Mouse (Mus musculus): ENCODE data around the gene Snf8. TPM values are rescaled to one million over a fixed set of nuclear protein-coding genes. Genes with fewer than 3 reads are reported as not detected.

Gene Snf8
- total RNA-seq (2015; ENCODE audit: low replicate concordance) (25.7 and 27.9 TPM in 2 replicates), total RNA-seq (2017; ENCODE audit: low replicate concordance) (11.3 and 37.1 TPM in 2 replicates)

DNA sequence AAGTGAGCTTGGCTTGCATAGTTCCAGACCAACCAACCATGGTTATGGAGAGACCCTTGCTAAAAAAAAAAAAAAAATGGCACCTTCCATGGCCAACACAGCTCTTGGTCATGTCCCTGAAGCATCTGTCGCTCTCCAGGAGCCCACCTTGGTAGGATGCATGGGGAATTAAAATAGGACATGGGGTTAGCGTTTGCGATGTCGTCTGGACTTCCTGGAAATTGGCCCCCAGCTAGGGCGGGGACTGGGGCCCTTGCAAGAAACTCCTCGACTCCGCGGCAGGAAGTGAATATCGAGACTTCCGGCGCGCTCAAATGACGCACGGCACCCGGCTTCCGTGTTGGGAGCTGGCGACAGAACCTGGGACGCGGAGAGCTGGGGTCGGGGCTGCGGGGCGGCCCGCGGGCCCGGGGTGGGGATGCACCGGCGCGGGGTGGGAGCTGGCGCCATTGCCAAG, at the start of gene Snf8:
Gene Snf8, plus strand, starts transcription at position 290 of the 457 bp plus-strand sequence.
- ATAC-seq (replicated peaks; ENCODE audit: low FRiP score, poor library complexity, severe bottlenecking) = peak; percentile 94

DNA sequence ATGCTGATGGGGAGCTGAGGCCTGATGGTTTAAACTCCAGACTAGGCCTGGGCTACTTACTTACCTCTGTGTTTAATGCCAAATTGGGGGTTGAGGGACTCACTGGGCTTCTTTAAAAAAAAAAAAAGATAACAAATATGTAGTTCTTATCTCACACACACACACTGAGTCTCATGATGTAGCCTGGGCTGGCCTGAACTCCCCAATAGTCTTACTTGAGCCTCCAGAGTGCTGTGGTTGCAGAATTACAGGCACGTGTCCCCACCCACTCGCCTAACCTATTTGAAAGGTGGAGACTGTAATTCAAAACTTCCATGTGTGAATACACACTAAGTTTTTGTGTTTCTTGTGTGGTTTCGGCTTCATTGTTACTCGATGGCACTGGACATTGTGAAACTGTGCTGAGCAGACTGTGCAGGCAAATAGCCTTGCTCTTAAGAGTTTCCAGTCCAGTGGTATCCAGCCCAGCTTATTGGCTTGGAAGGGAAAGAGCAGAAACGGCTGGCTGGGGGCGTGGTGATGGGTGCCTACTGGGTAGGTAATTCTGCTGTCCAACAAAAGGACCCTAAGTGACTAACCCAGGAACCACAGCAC, 46.7 kb upstream of the Snf8 start:
- no peak for ATAC-seq (replicated peaks; ENCODE audit: low FRiP score, poor library complexity, severe bottlenecking)

DNA sequence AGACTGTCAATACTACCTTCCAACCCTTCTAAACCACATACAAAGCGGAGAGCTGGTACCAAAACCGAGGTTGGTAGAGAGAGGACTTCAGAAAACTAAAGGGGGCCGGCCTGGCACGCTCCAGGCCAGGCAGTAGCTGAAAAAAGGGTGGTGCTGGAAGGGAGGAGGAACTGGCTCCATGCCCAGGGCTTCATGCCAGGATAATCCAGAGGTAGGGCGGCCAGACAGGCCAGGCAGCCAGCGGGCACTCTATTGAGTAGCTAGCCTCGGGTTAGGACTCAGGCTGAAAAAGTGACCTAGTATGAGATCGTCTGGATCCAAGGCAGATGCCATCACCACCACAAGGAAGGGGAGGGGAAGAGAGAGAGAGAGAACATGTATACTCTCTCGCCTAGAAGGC, 46.2 kb upstream of the Snf8 start:
- peak; percentile 78 for ATAC-seq (replicated peaks; ENCODE audit: low FRiP score, poor library complexity, severe bottlenecking)

DNA sequence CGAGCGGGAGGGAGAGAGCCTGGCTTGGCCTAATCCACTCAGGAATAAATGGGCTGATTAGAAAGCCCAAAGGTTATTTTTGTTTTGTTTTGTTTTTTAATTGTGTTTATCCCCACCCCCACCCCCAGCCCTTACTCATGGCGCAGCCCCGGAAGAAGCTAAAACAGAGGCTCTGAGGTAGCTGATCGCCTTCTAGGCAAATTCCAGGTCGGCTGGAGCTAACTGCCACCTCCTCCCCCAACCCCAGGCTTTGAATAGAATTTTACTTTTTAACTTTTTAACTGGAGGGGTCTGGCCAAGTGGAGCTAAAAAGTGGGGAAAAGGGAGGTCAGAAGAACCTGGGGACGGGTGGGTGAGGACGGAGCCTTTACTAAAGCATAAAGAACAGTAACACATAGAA, 44.8 kb upstream of the Snf8 start:
- ATAC-seq (replicated peaks; ENCODE audit: low FRiP score, poor library complexity, severe bottlenecking) = no peak

DNA sequence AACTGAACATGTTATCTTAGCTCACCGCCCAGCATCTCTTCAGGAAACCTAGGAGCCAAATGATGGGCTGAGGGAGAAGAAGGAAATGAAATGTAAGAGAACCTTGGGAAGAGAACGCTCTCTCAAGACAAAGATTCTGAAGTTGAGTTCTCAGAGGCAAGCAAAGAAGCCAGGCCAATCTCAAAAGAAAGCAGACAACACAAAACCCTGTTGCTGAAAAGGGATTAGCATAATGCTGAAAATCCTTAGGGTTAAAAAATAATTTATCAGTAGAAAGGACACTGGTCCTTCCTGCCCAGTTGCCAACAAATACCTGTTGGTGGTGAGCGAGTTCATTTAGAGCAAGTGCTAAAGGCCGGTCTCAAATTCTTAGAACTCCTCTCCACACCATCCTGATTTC, 44.3 kb upstream of the Snf8 start:
- ATAC-seq (replicated peaks; ENCODE audit: low FRiP score, poor library complexity, severe bottlenecking) = no peak

DNA sequence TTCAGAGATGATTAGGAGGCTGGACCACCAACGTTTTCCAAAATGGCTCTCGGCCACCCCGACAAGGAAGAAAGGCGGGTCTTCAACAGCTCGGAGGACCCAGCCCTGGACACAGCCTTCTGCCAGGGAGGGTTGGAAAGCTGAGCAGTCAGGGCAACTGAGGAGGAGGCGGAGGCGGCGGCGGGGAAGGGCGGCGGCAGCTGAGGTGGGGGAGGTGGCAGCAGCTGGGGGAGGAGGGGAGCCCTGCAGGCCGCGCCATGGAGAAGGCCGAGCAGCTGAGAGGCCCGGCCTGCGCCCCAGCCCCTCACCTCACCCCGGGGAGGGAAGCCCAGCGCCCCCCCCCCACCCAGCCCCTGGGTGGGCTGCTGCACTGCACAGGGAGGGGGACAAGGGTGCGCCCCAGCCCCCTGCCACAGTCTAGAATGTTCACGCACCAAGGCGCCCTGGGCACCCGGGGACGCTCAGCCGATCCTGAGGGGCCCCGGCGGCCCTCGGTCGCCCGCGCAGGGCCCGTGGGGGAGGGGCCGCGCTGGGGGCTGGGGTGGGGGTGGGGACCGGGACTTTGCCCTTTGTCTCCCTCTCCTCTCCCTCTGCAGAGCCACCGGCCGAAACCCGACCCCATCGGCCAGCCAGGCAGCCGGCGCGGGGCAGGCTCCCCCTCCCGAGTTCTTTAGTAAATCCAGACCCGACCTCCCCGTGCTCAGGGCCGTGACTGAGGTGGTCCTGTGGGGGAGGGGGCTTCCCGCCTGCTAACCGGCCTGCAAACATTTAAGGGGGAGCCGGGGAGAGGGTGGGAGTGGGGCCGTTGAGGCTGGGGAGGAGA, 43.6 kb upstream of the Snf8 start:
- ATAC-seq (replicated peaks; ENCODE audit: low FRiP score, poor library complexity, severe bottlenecking) = no peak

DNA sequence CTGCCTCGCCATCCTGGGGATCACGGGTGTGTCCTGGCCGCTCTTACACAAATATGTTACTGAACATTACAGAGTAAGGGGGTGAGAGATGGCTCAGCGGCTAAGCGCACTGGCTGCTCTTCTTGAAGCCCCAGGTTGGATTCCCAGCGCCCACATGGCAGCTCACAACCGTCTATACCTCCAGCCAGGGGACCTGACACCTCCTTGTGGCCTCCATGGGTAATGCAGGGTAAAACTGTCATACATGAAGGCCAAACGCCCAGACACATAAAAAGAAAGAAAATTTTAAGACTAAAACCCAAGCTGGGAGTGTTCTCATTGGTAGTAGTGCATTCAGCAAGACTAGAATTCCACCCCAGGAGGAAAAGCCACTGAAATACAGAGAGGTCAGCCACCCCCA, 40.5 kb upstream of the Snf8 start:
- ATAC-seq (replicated peaks; ENCODE audit: low FRiP score, poor library complexity, severe bottlenecking) = peak; percentile 40; the same call in 1 of the 2 replicates

DNA sequence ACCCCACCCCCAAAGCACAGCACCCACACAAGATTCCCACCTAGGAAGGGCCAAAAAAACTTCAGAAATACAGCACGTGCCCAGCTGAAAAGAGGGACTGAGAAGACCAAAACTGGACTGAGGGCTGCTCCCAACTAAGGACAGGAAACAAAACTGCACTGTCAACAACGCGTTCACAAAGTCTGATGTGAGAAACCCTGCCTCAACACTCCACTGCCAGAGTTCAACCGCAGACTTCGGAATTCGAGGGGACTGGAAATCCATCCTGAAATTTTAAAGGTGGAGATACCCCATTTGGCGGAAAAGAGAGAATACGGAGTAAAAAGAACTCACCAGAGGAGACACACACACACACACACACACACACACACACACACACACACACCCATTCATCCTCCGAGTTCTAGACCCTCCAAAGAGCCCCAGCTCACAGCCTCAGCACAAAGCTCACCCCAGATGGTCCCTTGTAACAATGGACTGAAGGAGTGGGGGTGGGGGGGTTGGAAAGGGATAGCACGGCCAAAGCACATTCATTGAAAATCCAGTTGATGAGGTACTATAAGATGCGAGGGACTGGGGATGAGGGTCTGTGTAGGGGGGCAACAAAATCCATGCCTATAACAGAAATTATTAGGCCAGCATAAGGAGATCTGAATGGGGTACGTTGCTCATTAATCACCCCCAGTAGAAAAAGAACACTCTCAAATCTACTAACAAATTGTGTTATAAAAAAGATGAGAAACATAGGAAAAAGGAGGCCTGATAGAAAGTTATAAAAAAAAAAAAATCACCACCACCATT, 31.4 kb upstream of the Snf8 start:
- no peak for ATAC-seq (replicated peaks; ENCODE audit: low FRiP score, poor library complexity, severe bottlenecking)

DNA sequence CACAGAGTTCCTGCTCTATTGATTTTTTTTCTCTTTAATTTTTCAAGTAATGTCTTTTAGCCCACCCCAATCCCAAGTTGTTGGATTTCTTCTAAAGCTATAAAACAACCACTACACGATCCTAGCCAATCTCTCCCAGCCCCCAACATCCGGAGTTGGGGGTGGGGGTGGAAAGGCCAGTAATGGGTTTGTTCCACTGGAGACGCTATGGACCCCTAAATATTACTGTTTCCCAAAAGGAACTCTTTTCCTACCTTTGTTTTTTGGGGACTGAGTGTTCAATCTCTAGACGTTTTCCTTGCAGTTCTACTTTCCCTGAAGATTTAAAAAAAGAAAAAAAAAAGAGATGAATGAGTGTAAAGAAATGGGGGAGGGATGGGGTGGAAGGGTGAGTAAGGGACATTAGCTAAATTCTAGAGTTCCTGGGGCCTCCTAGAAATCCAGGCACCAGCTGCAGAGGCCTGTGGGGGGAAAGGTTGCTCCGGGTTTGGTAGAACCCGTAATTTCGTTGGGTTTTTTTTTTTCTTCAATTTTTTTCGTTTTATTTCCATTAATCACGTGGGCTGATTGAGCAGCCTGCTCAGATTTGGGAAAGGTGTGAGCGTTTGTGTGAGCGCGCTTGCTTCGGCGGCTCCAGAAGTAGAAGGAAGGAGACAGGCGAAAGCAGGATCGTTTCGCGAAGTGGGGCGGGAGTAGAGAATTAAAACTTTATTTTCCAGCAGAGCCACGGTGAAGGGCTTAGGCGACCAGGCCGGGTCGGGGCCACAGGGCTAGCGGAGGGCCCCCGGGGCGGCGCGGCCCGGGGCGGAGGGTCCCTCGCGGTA, 30.5 kb upstream of the Snf8 start:
- ATAC-seq (replicated peaks; ENCODE audit: low FRiP score, poor library complexity, severe bottlenecking) = no peak

DNA sequence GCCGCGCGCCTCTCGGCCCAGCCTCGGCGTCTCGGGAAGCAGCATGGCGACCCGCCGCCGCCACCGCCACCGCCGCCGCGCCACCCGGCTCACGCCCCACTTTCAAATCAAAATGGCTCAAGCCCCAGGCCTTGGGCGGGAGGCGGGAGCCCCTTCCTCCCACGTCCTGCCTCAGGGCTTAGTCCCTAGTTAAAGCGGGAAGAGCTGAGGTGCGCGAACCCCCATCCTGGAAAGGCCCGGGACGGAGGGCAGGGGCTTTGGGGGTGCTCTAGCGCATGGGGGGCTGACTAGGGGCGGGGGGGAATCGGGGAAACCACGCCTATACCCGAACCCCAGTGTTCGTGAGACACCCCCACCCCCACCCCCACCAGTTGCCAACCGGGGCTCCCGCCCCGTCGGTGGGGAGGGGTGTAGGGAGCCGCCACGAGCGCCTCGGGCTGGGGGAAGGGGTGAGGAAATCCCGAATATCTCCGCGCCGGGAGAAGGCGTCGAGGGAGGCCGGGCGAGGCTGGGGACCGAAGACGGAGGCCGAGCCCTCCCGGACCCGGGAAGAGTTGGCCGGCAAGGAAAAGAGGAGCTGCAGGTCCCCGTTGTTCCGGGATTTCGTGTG, 29.8 kb upstream of the Snf8 start:
- ATAC-seq (replicated peaks; ENCODE audit: low FRiP score, poor library complexity, severe bottlenecking) = no peak

DNA sequence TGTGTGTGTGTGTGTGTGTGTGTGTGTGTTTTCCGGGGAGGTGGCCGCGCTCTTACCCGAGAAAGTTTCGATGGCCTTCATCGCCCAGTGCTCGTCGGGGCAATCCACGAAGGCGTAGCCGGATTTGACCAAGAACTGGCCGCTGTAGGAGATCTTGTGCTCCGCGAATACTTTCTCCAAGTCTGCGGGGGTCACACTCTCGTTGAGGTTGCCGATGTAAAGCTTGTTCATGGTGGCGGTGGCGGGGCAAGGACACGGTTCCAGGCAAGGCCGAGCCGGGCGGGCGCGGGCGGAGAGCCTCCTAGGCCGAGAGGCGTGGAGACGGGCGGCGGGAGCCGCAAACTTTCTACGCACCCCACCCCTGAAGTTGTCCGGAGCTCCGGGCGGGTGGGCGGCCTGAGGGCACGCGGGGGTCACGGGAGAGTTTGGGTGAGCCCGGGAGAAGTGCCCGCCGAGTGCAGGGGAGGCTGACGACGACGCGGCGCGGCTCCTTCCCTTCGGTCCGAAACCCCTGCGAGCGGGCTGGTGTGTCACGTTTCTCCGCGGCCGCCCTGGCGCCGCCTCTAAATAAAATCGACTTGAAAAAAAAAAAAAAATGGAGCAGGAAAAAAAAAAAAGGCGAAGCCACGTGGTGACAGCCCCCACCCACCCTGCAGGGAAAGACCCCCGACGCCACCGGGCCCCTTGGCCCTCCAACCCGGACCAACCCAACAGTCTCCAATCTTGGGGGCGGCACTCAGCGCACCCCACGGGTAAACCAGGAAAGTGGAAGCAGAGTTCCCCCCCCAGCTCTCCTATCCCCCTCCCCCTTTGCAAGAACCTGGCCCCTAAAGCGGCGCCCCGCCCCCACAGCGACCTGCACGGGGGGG, 29.0 kb upstream of the Snf8 start, which contains the start of gene Igf2bp1:
Gene Igf2bp1, minus strand, starts transcription at position 538 of the 869 bp plus-strand sequence.
- 0 out of 2 replicates have a peak, but pooled peaks have one; percentile 57 for ATAC-seq (replicated peaks; ENCODE audit: low FRiP score, poor library complexity, severe bottlenecking)

DNA sequence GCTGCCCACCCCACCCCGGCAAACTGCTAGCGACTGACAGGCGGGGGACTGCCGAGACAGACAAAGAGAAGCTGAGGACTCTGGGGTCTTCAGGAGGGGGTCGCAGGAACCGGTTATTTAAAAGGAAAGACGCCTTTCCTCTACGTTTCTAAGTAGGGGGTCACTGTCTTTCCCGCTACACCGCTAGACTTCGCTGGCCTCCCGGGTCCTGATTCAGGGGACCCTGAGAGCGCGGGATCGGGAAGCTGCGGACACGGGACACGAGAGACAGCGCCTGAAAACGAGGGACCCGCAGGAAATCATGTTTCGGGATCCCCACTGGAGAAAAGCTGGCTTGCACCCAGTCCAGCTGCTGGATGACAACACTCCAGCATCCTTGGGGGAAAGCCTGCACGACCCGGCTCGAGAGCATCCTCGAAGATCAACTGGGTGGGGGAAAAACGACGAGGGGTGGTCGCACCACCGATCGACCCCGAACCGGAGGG, 28.3 kb upstream of the Snf8 start:
- no peak for ATAC-seq (replicated peaks; ENCODE audit: low FRiP score, poor library complexity, severe bottlenecking)

DNA sequence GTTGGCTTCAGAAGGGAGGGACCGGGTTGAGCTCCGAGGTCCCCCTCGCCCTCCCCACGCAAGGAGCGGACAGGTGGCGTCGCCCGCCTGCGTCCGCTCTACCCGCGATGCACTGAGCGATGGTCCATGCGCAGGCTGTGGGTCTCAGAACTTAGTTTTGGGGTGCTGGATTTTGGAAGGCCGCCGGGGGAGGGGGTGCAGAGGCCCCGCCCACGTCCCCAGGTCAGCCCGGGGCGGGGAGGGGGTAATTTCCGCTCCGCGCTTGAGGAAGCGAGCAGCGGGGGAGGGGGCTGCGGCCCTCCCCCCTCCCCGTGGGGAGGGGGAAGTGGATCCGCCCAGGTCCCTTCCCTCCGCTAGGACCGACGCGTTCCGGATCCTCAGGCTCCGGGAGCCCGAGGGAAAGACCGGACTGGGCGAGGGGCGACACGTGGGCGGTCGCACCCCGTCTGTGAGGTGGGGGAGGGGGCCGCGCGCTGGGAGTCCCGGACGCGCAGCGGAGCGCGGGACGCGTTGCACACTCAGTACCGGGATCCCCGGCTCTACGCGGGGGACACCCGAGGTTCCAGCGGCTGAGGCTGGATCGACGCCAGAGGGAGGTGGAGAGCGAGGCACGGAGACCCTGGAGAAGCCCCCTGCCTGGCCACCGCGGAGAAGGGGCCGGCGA, 27.7 kb upstream of the Snf8 start:
- ATAC-seq (replicated peaks; ENCODE audit: low FRiP score, poor library complexity, severe bottlenecking) = no peak

DNA sequence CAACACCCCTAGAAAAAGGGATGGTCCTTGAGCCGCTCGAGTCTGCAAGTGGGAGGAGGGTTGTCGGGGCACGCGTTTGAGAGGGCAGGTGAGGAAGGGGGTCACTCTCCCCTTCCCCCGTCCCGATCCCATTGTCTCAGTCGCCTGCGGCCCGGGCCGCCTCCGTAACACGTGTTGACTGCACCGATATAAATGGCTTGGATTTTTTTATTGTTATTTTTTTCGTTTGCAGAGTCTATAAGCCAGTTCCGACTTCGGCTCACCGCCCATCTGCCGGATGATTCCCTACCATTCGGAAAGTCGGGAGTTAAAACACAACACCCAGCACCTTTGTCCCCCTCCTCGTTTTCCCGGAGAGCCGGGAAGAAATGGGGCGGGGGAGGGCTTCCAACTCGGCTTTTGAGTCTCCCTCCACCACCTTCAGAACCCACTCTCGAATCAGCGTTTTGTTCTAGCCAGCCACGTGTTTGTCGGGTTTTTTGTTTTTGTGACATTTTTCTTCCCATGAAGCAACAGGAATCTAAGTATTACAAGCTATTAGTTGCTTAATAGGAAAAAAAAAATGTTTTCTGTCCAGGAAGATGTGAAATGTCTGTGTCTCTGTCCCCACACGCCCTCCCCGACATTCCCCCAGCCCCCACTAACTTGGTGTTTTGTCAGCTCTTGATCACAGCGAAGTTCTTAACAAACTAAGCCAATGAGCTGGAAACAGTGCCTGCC, 27.0 kb upstream of the Snf8 start:
- no peak for ATAC-seq (replicated peaks; ENCODE audit: low FRiP score, poor library complexity, severe bottlenecking)

DNA sequence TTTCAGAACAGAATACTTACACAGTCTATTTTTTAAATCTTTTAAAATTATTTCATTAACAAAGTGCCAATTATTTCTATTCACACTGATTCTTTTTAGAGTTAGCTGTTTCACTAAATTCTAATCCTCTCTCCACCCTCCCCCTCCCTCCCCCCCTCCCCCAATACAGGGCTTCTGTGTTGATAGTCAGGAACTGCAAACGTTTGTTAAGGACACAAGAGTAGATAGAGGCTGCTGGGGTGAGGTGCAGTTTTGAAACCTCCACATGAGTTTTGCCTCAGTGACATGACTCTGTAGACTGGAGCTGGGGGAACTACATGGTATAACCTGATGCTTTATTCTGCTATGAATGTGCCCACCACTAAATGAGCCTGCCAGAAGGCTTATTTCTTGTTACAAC, 25.9 kb upstream of the Snf8 start:
- ATAC-seq (replicated peaks; ENCODE audit: low FRiP score, poor library complexity, severe bottlenecking) = no peak

DNA sequence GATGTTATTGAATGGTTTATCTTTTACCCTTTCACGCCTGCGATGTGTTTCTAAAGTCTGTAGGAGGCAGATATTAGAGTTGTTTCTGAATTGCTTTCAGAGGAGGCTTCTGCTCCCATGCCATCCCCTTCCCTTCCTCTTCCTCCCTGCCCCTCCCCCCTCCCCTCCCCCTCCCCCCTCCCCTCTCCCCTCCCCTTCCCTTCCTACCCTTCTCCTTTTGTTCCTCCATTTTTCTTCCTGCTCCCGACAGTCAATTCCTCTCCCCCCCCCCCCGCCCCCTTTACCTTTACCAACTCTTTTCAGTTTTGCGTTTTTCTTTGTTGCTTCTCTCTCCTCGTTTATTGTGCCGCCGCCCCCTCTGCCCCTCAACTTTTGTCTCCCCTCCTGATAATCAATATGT, 22.7 kb upstream of the Snf8 start:
- no peak for ATAC-seq (replicated peaks; ENCODE audit: low FRiP score, poor library complexity, severe bottlenecking)

DNA sequence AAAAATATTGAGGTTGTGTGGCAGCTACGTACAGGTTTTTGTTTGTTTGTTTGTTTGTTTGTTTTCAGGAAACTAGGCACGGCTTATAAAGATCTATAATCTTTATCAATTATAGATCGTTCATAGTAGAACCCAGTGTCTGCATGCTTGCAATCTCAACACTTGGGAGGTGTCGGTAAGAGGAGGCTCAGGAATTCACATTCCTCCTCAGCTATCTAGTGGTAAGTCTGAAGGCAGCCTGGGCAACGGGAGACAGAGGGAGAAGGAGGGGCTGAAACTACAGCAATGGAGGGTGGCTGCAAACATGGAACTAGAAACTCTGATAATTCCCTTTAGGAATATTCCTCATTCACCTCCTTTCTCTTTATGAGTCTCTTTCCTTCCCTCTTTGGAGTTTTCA, 19.3 kb upstream of the Snf8 start:
- ATAC-seq (replicated peaks; ENCODE audit: low FRiP score, poor library complexity, severe bottlenecking) = no peak
